Mouse (Mus musculus) G1E (cell line): Measurements from ENCODE around the gene Plxnd1.

Source experiments
- CTCF ChIP-seq: IDR thresholded peaks from 2 replicates; pipeline ENCODE4 v1.5.1; 2012; ENCODE audit warnings: low read depth, low read length, inconsistent platforms, mixed read lengths
- GATA1 ChIP-seq: IDR thresholded peaks from 2 replicates; pipeline ENCODE4 v1.6.1; 2012; ENCODE audit warnings: borderline replicate concordance, low read length, inconsistent platforms, mixed read lengths
- POLR2AphosphoS5 ChIP-seq: IDR thresholded peaks from 2 replicates; pipeline ENCODE4 v1.6.1; 2012; ENCODE audit warnings: low read depth, low read length, inconsistent platforms; ENCODE audit not compliant: insufficient replicate concordance
- TAL1 ChIP-seq: conservative IDR thresholded peaks from 2 replicates; pipeline ENCODE4 v1.6.1; 2012; ENCODE audit warnings: low read depth, low read length, inconsistent platforms, mixed read lengths

DNA sequence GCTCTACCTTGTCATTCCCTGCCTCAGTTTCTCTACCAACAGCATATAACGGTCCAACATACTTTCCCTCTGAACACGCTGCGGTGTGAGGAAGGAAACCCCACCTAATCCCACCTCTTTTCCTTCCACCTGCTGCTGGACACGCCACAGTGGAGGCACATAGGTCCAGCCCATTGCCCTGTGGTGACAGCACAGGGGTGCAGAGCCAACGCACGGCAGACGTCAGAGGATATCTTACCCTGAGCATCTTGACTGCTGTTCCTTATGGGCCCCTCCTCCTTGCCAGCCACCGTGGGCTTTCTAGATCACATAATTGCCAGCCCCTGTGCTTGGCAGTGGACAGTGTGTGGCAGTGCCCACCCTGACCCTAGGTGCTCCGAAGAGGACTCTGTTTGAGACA, 4.3 kb downstream of the Plxnd1 start:
- no peak for TF ChIP-seq POLR2AphosphoS5
- TF ChIP-seq CTCF = no peak
- TF ChIP-seq GATA1 = no peak
- no peak for TF ChIP-seq TAL1
